Mouse (Mus musculus) E14TG2a.4 (cell line): ENCODE results near the gene Myo3b.

Source experiments
- CTCF ChIP-seq: conservative IDR thresholded peaks from 2 replicates; pipeline ENCODE4 v1.5.1; 2014; ENCODE audit warnings: low read length
- NANOG ChIP-seq: IDR thresholded peaks from 2 replicates; pipeline ENCODE4 v1.6.1; 2014; ENCODE audit warnings: borderline replicate concordance, low read length, mixed read lengths

- TF ChIP-seq CTCF (no peak), NANOG (no peak)
These were observed 294.0 kb downstream of the Myo3b start for GRCm38 (mm10) chr2:70332905-70333304.
